Mouse (Mus musculus) adrenal gland, adult (tissue): ENCODE measurements around the gene Sel1l.
A peak's percentile ranks its signal among the peaks of the same experiment; 100 is the strongest.

Source experiments
- DNase-seq, 2 experiments: peaks; one replicate each; pipeline ENCODE4 v3.0.0; 2022 to 2023; ENCODE audit warnings: low spot score in 1 of 2; ENCODE audit not compliant: inconsistent age in 2 of 2

Sel1l gene

GRCm38 (mm10) chr12:91780531-91780930 is 68.4 kb downstream of the Sel1l start:
- DNase-seq = peak in 1 of 2 experiments; percentile 20

- peak; percentile 81 to 94 for DNase-seq
Observed at GRCm38 (mm10) chr12:91779004-91779365, 70.0 kb downstream of the Sel1l start.

- peak; percentile 54 to 89 for DNase-seq
Observed at GRCm38 (mm10) chr12:91778211-91779003, 70.5 kb downstream of the Sel1l start.

GRCm38 (mm10) chr12:91776342-91776741 is 72.6 kb downstream of the Sel1l start:
- DNase-seq = no peak

- DNase-seq = peak in 1 of 2 experiments; percentile 64
Observed at GRCm38 (mm10) chr12:91774811-91775284, 74.1 kb downstream of the Sel1l start.

GRCm38 (mm10) chr12:91768871-91769270 is 80.1 kb downstream of the Sel1l start:
- no peak for DNase-seq

GRCm38 (mm10) chr12:91768176-91768575 is 80.8 kb downstream of the Sel1l start:
- DNase-seq = no peak

- peak; percentile 69 to 90 for DNase-seq
Observed at GRCm38 (mm10) chr12:91766338-91767107, 82.4 kb downstream of the Sel1l start.

- DNase-seq = no peak
Observed at GRCm38 (mm10) chr12:91765504-91765903, 83.5 kb downstream of the Sel1l start.

- DNase-seq = peak in 1 of 2 experiments; percentile 44
Observed at GRCm38 (mm10) chr12:91765054-91765453, 83.9 kb downstream of the Sel1l start.

GRCm38 (mm10) chr12:91764471-91764870 is 84.5 kb downstream of the Sel1l start:
- DNase-seq = no peak

GRCm38 (mm10) chr12:91759836-91760235 is 89.1 kb downstream of the Sel1l start:
- DNase-seq = no peak

GRCm38 (mm10) chr12:91757854-91758562 is 90.9 kb downstream of the Sel1l start:
- DNase-seq = no peak

GRCm38 (mm10) chr12:91756562-91757166 is 92.3 kb downstream of the Sel1l start:
- no peak for DNase-seq
